Mouse (Mus musculus) G1E (cell line): Measurements from ENCODE around the gene Ubtd1. TPM values are rescaled to one million over a fixed set of nuclear protein-coding genes. Genes with fewer than 3 reads are reported as not detected.
A peak's percentile ranks its signal among the peaks of the same experiment; 100 is the strongest.

Experiments used
- ATAC-seq: 2 replicates; pipeline ENCODE4 v1.8.0; 2016; ENCODE audit warnings: mild to moderate bottlenecking; ENCODE audit not compliant: insufficient number of reproducible peaks, poor library complexity, low FRiP score, severe bottlenecking; ENCODE audit errors: extremely low read depth
- DNase-seq: peaks from one replicate; pipeline ENCODE4 v3.0.0; 2012; ENCODE audit warnings: low spot score
- H3K27me3 ChIP-seq: 2 replicates; pipeline ENCODE4 v1.6.1; 2012; ENCODE audit warnings: mild to moderate bottlenecking, low read length, inconsistent platforms; ENCODE audit not compliant: insufficient read depth
- H3K36me3 ChIP-seq: replicated peaks from 2 replicates; pipeline ENCODE3; 2012; ENCODE audit warnings: mild to moderate bottlenecking, inconsistent platforms
- H3K4me1 ChIP-seq: 2 replicates; pipeline ENCODE4 v1.6.1; 2012; ENCODE audit warnings: low read depth, low read length, inconsistent platforms, mixed read lengths; ENCODE audit not compliant: insufficient read depth
- H3K4me3 ChIP-seq: 2 replicates; pipeline ENCODE4 v1.5.1; 2012; ENCODE audit warnings: low read depth, mild to moderate bottlenecking, inconsistent platforms, low read length, moderate library complexity, mixed read lengths
- H3K9me3 ChIP-seq: replicated peaks from 2 replicates; pipeline ENCODE4 v1.6.1; 2012; ENCODE audit warnings: inconsistent platforms
- CTCF ChIP-seq: IDR thresholded peaks from 2 replicates; pipeline ENCODE4 v1.5.1; 2012; ENCODE audit warnings: low read depth, low read length, inconsistent platforms, mixed read lengths
- GATA1 ChIP-seq: IDR thresholded peaks from 2 replicates; pipeline ENCODE4 v1.6.1; 2012; ENCODE audit warnings: borderline replicate concordance, low read length, inconsistent platforms, mixed read lengths
- GATA2 ChIP-seq: IDR thresholded peaks from 2 replicates; pipeline ENCODE4 v1.6.1; 2012; ENCODE audit warnings: low read depth, low read length, inconsistent platforms, borderline replicate concordance
- POLR2AphosphoS5 ChIP-seq: IDR thresholded peaks from 2 replicates; pipeline ENCODE4 v1.6.1; 2012; ENCODE audit warnings: low read depth, low read length, inconsistent platforms; ENCODE audit not compliant: insufficient replicate concordance
- TAL1 ChIP-seq: conservative IDR thresholded peaks from 2 replicates; pipeline ENCODE4 v1.6.1; 2012; ENCODE audit warnings: low read depth, low read length, inconsistent platforms, mixed read lengths
- polyA plus RNA-seq: library from polyadenylated mRNA; stranded (reverse); fragments of >175 nt; gene quantifications from 2 replicates; pipeline ENCODE4 v1.2.3, GENCODE M21; 2012
- total RNA-seq, 2 experiments: library from RNA; stranded (forward) in 1 of 2; stranded (reverse) in 1 of 2; fragments of 200-1000 nt in 1 of 2; fragments of >200 nt in 1 of 2; fragmentation: Nextera tagmentation in 1 of 2; gene quantifications; 2 replicates each; pipeline ENCODE4 v1.2.3; 2014 to 2017

The Ubtd1 gene
- total RNA-seq (2014; fragmentation: Nextera tagmentation) (2.6 and 19.9 TPM in 2 replicates), total RNA-seq (2017) (4.8 and 7.7 TPM in 2 replicates), polyA plus RNA-seq (4.0 and 4.2 TPM in 2 replicates)

DNA sequence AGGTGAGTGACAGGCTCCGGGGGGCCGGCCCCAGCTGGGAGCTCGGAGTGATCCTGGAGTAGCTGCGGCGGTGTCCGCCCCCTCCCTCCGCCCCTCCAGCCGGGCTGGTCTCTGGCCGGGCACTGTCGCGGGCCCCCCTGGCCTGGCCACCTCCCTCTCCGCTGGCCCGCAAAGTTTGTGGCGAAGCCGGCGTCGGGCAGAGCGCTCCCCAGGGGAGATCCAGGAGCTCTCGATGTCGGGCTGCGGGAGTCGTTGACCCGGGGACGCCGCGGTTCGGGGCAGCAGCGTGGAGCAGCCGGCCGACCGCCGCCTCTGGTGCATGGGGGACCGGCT lies at the start of gene Ubtd1:
Gene Ubtd1 (plus strand): TSS at position 169 of the 333 bp plus-strand sequence.
- H3K4me3 ChIP-seq: peak within 1 kb of the TSS; percentile 86
- peaks cover 22% of the 10 kb centered on the region for H3K27me3 ChIP-seq
- H3K9me3 ChIP-seq: no peaks in the 10 kb centered on the region
- no peak for TF ChIP-seq POLR2AphosphoS5
- TF ChIP-seq TAL1: no peak
- H3K4me1 ChIP-seq: peaks cover 25% of the 10 kb centered on the region
- ATAC-seq (no peak; the same call in 1 of the 2 replicates), DNase-seq (no peak)
- peaks cover 20% of the 10 kb centered on the region for H3K36me3 ChIP-seq

DNA sequence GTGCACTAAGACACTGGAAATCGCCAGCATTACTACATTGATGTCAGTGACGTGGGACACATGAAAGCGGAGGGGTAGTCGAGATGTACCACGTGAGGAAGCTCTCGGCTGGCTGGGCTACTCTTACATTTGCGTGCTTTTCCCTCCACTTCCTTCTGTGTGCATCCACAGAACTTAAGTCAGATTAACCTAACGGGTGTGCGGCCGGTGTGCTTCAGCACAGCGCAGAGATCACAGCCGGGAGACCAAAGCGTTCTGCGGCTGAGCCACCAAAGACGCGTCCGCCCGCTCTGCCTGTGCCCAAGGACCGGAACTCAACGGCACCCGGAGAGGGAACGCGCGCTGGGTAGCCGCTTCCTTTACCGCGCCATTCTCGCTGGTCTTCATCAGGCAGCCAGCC lies 48.9 kb upstream of the Ubtd1 start:
- DNase-seq: peak; percentile 32
- Histone ChIP-seq H3K27me3 (no peaks in the 10 kb centered on the region), H3K4me3 (peak overlapping the region; percentile 96), H3K36me3 (peaks cover 60% of the 10 kb centered on the region), H3K9me3 (no peaks in the 10 kb centered on the region), H3K4me1 (peaks cover 36% of the 10 kb centered on the region)
- TF ChIP-seq POLR2AphosphoS5: no peak
- TF ChIP-seq CTCF: no peak
- TF ChIP-seq TAL1: no peak
- no peak for TF ChIP-seq GATA1
- TF ChIP-seq GATA2: no peak
- ATAC-seq: no peak

DNA sequence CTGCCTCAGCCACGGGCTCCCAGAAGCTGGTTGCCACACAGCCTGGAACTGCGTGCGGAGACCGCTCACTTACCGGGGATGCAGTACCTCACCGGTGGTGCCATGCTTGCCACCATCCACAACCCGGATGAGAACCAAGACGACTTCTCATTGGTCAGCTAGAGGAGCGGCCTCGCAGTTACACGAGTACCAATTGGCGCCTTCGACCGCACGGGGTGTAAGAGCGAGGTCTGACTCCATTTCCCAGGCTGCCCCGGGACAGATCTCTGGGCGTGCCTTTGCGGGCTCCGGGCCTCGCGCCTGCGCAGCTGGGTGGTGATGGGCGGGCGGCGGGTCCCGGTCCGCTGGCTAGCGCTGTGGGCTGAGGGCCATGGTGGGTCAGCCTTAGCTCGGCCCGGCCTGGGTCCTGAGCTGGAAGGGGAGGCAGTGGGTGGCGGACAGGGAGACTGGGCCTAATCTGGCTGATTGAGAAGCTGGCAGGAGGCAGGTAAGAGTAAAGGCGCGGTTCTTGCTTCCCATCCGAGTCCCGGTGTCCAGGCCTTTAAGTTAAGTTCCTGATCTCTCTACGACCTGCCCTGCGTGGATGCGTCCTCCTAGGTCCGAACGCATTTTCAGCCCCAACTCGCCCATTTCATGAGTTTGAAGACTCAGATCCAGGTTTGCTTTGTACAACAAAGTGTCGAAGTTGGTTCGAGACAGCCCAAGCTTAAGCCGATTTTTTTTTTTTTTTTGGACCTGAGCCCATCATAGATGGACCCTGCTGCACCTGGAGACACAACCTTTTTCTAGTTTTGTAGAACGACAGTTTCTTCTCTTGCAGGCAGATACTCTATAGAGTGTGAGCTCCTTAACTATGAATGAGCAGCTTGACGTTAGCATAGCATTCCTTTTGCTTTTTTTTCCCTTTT lies 48.1 kb upstream of the Ubtd1 start, which contains the start of the genes Exosc1 and Zdhhc16:
Gene Exosc1 (minus strand): TSS at position 245 of the 908 bp plus-strand sequence.
Gene Zdhhc16 (plus strand): TSS at position 302 of the 908 bp plus-strand sequence.
- peaks cover 60% of the 10 kb centered on the region for H3K36me3 ChIP-seq
- peak; percentile 99 for ATAC-seq
- DNase-seq: peak; percentile 100
- peak within 1 kb of the TSS; percentile 96 for H3K4me3 ChIP-seq
- peaks cover 36% of the 10 kb centered on the region for H3K4me1 ChIP-seq
- H3K9me3 ChIP-seq: no peaks in the 10 kb centered on the region
- H3K27me3 ChIP-seq: no peaks in the 10 kb centered on the region
- TF ChIP-seq CTCF (no peak), GATA1 (no peak), TAL1 (no peak), POLR2AphosphoS5 (no peak), GATA2 (no peak)

DNA sequence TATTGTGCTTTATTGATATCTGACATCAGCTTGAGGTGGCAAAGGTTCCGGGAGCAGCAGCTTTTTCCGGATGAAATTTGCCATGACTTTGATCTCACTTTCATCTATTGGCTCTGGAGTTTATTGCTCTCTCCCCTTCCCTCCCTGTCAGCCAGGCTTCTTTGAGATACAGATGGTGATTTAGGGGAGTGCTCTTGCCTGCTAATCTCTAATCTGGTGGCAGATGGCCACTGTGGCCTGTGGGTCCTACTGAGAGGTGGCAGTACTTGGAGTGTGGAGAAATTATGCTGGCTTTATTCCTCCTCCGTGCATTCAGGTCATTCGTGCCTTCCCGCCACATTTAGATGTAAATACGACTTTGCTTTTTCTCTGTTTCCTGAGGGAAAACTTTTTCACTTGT lies 47.4 kb upstream of the Ubtd1 start:
- Histone ChIP-seq H3K4me1 (peaks cover 36% of the 10 kb centered on the region), H3K4me3 (peak overlapping the region; percentile 96), H3K27me3 (no peaks in the 10 kb centered on the region), H3K36me3 (peaks cover 59% of the 10 kb centered on the region), H3K9me3 (no peaks in the 10 kb centered on the region)
- ATAC-seq (no peak), DNase-seq (peak; percentile 18)
- TF ChIP-seq POLR2AphosphoS5 (no peak), CTCF (no peak), GATA1 (no peak), GATA2 (no peak), TAL1 (no peak)

DNA sequence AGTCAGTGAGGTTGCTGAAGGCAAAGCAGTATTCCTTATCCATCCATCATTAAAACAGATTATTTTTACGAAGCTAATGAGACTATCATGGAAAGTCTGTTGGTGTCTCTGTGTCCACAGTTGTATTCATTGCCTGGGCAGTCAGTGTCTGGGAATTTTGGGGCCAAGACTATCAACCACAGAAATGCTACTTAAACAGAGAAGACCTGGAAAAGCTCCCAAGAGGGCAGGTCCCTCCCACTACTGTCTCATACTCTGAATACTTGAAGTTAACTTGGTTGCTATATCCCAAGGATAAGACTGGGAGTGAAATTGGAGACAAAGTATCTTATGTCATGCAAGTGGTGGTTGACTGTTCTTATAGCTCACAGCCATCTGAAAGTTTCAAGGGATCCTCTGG lies 45.6 kb upstream of the Ubtd1 start:
- no peaks in the 10 kb centered on the region for H3K27me3 ChIP-seq
- no peak for TF ChIP-seq GATA1
- no peak for TF ChIP-seq POLR2AphosphoS5
- no peak for TF ChIP-seq GATA2
- no peak for TF ChIP-seq CTCF
- TF ChIP-seq TAL1: no peak
- peaks cover 60% of the 10 kb centered on the region for H3K36me3 ChIP-seq
- H3K4me1 ChIP-seq: peaks cover 26% of the 10 kb centered on the region
- no peaks in the 10 kb centered on the region for H3K9me3 ChIP-seq
- no peak for DNase-seq
- no peak for ATAC-seq
- no peak overlapping the region for H3K4me3 ChIP-seq

DNA sequence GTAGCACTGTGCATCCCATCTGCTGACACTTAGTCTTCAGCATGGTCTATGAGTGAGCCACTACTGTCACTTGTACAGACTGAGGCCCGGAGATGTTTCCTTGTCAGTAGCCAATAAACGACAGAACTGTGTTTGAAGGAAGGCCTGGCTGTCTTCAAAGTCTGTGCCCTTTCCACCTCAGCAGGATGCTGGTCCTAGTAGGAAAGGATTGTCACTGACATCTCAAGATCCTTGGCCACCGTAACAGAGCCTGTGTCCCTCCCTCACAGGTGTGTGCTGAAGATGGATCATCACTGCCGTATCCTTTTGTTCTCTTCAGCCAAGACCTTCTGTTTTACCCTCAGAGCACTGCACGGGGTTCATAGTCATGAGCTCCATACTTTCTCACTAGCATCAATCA lies 43.0 kb upstream of the Ubtd1 start:
- peaks cover 77% of the 10 kb centered on the region for H3K36me3 ChIP-seq
- no peak overlapping the region for H3K4me3 ChIP-seq
- H3K9me3 ChIP-seq: no peaks in the 10 kb centered on the region
- no peak for TF ChIP-seq GATA2
- no peak for TF ChIP-seq TAL1
- no peak for TF ChIP-seq CTCF
- TF ChIP-seq POLR2AphosphoS5: no peak
- no peak for TF ChIP-seq GATA1
- peaks cover 15% of the 10 kb centered on the region for H3K4me1 ChIP-seq
- no peaks in the 10 kb centered on the region for H3K27me3 ChIP-seq
- no peak for ATAC-seq
- DNase-seq: no peak
